Mouse (Mus musculus): Measurements from ENCODE around the gene Rtkn2.

DNA sequence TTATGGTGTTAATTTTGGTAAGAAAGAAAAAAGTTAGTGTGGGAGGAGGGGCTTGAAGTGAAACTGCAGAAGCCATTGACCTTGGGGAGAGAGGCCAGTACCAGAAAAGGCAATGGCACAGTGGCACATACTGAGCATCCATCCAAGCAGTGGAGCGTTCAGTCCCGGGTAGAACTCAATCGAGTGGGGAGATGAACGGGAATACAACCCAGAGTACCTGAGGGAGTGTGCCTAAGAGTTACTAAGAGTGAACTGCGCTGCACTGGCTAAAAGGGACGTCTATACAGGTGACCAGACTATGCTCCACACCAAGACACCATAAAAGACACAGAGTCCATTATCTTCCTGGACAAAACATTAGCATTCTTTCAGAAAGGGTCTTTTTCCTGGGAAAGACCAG lies 128.3 kb downstream of the Rtkn2 start:
- no peak for TF ChIP-seq POLR2A (IDR thresholded peaks at IDR 0.05; ENCODE audit: low read depth, low read length)
- TF ChIP-seq CTCF (conservative IDR thresholded peaks at IDR 0.05; ENCODE audit: insufficient read depth, insufficient read length, low read depth, low read length), result no peak

Measured in kidney, adult 2 months (tissue).